Mouse (Mus musculus): ENCODE measurements at regions not wholly inside any gene's neighbourhood (a gene's known extent, or its start where the extent isn't known, plus 50 kb on each side); places are given as distances from the start of the nearest gene placed in this dataset.

GRCm38 (mm10) chr16:23670161-23670560 lies 149.5 kb upstream of the Masp1 start:
- Histone ChIP-seq H3K27ac (replicated peaks) (0 out of 2 replicates have a peak overlapping the region, but pooled peaks have one; percentile 18), H3K36me3 (no peaks in the 10 kb centered on the region), H3K9ac (replicated peaks) (no peak overlapping the region; the same call in 1 of the 2 replicates), H3K4me3 (replicated peaks) (no peak overlapping the region), H3K4me1 (no peaks in the 10 kb centered on the region), H3K27me3 (replicated peaks) (no peaks in the 10 kb centered on the region), H3K9me3 (replicated peaks) (no peaks in the 10 kb centered on the region), H3K4me2 (no peak overlapping the region)
- ATAC-seq (ENCODE audit: low FRiP score), result no peak
- 77% methylated on average over 4 of the region's 4 CpGs for WGBS

GRCm38 (mm10) chr16:23669651-23670050 lies 149.0 kb upstream of the Masp1 start:
- H3K4me2 ChIP-seq, result no peak overlapping the region
- H3K4me1 ChIP-seq, result no peaks in the 10 kb centered on the region
- ATAC-seq (ENCODE audit: low FRiP score), result no peak
- H3K27ac ChIP-seq (replicated peaks), result 0 out of 2 replicates have a peak overlapping the region, but pooled peaks have one; percentile 18
- no peaks in the 10 kb centered on the region for H3K27me3 ChIP-seq (replicated peaks)
- no peaks in the 10 kb centered on the region for H3K36me3 ChIP-seq
- no peak overlapping the region for H3K4me3 ChIP-seq (replicated peaks)
- H3K9ac ChIP-seq (replicated peaks), result no peak overlapping the region; the same call in 1 of the 2 replicates
- H3K9me3 ChIP-seq (replicated peaks), result no peaks in the 10 kb centered on the region
- WGBS, result 60% methylated on average over 4 of the region's 4 CpGs
